Mouse (Mus musculus) midbrain, embryonic 14.5 days (tissue): Measurements from ENCODE around the gene Vsig10l. TPM values are rescaled to one million over a fixed set of nuclear protein-coding genes. Genes with fewer than 3 reads are reported as not detected.
A peak's percentile ranks its signal among the peaks of the same experiment; 100 is the strongest.

Source experiments
- ATAC-seq: fragments of 200-750 bp; cut with Nextera tagmentation; 2 replicates; pipeline ENCODE4 v1.8.0; 2017; ENCODE audit warnings: moderate number of reproducible peaks, moderate library complexity; ENCODE audit not compliant: low FRiP score, low TSS enrichment
- DNase-seq: peaks from one replicate; pipeline ENCODE4 v3.0.0-alpha.2; 2015
- H3K27ac ChIP-seq: fragments of 300-500 bp; sonication (generic); replicated peaks from 2 replicates; pipeline ENCODE4 v1.5.1; 2014; ENCODE audit warnings: mild to moderate bottlenecking, low read depth, low read length, moderate library complexity
- H3K27me3 ChIP-seq: fragments of 300-500 bp; sonication (generic); 2 replicates; pipeline ENCODE4 v1.6.1; 2014; ENCODE audit warnings: low read length, control low read depth, mixed read lengths; ENCODE audit not compliant: control insufficient read depth, insufficient read depth
- H3K36me3 ChIP-seq: fragments of 300-500 bp; sonication (generic); 2 replicates; pipeline ENCODE4 v1.6.1; 2014; ENCODE audit warnings: low read length, control low read depth; ENCODE audit not compliant: control insufficient read depth, insufficient read depth
- H3K4me1 ChIP-seq: fragments of 300-500 bp; sonication (generic); 2 replicates; pipeline ENCODE4 v1.6.1; 2014; ENCODE audit warnings: mild to moderate bottlenecking, antibody characterized with exemption, low read length, control low read depth; ENCODE audit not compliant: control insufficient read depth, insufficient read depth
- H3K4me2 ChIP-seq: fragments of 300-500 bp; sonication (generic); 2 replicates; pipeline ENCODE4 v1.6.1; 2014; ENCODE audit warnings: mild to moderate bottlenecking, low read length, moderate library complexity
- H3K4me3 ChIP-seq: fragments of 300-500 bp; sonication (generic); replicated peaks from 2 replicates; pipeline ENCODE4 v1.5.1; 2014; ENCODE audit warnings: low read depth, low read length
- H3K9ac ChIP-seq: fragments of 300-500 bp; sonication (generic); replicated peaks from 2 replicates; pipeline ENCODE4 v1.6.1; 2014; ENCODE audit warnings: mild to moderate bottlenecking, low read length, moderate library complexity
- H3K9me3 ChIP-seq: fragments of 300-500 bp; sonication (generic); 2 replicates; pipeline ENCODE4 v1.6.1; 2016; ENCODE audit warnings: low read length, control low read depth, mixed read lengths; ENCODE audit not compliant: control insufficient read depth
- WGBS: fragments of 180-500 bp; shearing (Covaris S2); extraction: QIAGEN DNeasy Blood & Tissue Kit; methylation state at CpG from one replicate; pipeline ENCODE4 v1.1.7; 2014; 5-methylcytosine and 5-hydroxymethylcytosine counted together
- polyA plus RNA-seq: library from polyadenylated mRNA; unstranded; fragments of >200 nt; fragmentation: Nextera tagmentation; extraction: Ambion mirVana; gene quantifications from 2 replicates; pipeline ENCODE4 v1.2.1, GENCODE M21; 2014

Gene Vsig10l
- polyA plus RNA-seq, 1 experiment from 2014 or later: 8.0 TPM

DNA sequence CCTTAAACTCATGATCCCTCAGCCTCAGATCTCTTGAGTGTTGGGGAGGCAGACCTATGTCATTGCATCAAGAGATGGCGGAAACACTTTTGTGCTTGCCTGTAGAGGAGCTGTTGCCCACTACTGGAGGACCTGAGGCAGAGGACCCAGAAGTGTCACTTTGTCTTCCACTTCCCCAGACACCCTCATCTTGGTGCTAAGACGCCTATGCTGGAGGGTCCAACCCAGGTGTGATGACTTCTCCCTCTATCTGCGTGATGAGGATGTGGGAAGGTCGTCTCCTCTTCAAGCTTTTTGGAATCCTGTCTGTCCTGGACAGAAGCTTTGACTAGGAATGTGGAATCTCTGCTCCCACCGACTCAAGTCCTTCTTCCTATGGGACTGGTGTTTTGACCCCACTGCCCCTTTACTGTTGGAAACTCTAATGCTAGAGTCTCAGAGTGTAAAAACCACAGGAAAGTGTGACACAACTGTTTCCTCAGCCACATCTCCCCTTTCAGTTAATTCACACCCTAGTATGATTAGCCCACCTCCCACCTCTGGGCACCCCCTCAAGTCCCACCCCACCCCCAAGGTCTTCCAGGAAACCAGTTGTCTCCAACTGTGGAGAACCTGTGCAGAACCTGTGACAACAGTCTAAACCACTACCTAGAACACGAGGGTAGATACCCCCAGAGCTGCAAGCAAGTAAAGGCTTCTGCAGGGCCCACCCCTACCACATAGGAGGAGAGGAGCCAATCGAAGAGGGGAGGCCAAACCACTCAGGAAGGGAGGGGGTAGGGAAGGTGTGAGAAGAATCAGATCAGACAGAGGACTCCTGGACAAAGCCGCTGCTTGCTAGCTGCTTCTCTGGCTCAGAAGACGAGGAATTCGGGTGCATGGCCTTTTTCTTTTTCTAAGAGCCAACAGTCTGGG is 26.4 kb upstream of the Vsig10l start, which contains the start of gene Nkg7:
Gene Nkg7 (plus strand): TSS at position 733 of the 915 bp plus-strand sequence.
- H3K36me3 ChIP-seq: no peaks in the 10 kb centered on the region
- no peaks in the 10 kb centered on the region for H3K4me1 ChIP-seq
- no peak within 1 kb of the TSS for H3K4me2 ChIP-seq
- H3K9me3 ChIP-seq: no peaks in the 10 kb centered on the region
- no peak within 1 kb of the TSS for H3K4me3 ChIP-seq
- no peak within 1 kb of the TSS for H3K9ac ChIP-seq
- H3K27me3 ChIP-seq: no peaks in the 10 kb centered on the region
- WGBS: 79% methylated on average over 10 of the region's 10 CpGs
- ATAC-seq (no peak), DNase-seq (no peak)
- no peak within 1 kb of the TSS for H3K27ac ChIP-seq

DNA sequence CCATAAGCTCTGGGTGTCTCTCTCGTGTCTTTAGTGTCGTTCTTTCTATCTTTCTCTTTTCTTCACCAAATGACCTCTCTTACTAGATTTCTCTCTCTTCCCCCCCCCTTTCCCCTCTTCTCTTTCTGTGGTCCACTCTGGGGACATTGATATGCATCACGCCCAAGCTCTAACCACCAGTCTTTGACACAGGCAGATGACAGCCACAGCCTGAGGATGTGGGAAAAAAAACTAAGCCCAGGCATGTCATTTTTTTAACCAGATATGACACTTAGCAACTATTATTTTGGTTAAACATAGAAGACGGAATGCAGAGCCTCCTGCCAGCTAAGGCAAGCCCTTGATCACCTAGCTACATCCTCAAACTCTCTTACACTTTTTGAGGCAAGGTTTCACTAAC is 24.3 kb upstream of the Vsig10l start:
- H3K4me1 ChIP-seq: peaks cover 7% of the 10 kb centered on the region
- no peaks in the 10 kb centered on the region for H3K9me3 ChIP-seq
- no peak overlapping the region for H3K4me2 ChIP-seq
- ATAC-seq (no peak), DNase-seq (no peak)
- no peak overlapping the region for H3K27ac ChIP-seq
- 85% methylated on average over 4 of the region's 4 CpGs for WGBS
- H3K36me3 ChIP-seq: no peaks in the 10 kb centered on the region
- no peak overlapping the region for H3K4me3 ChIP-seq
- H3K27me3 ChIP-seq: no peaks in the 10 kb centered on the region
- no peak overlapping the region for H3K9ac ChIP-seq

DNA sequence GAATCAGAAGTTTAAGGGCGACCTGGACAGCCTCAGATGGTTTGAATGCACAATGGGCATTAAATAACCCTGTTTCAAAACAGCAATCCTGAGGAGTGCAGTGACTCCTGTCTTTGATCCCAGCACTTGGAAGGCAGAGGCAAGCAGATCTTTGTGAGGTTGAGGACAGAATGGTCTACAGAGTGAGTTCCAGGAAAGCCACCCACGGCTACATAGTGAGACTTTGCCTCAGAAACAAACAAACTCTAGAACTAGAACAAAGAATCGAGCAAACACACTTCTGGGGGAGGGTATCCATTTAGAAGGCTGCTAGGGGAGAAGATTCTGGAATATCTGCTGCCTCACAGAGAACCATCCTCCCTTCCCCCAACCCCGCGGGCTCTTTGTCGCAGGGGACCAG is 22.5 kb upstream of the Vsig10l start, which contains the start of gene Cldnd2:
Gene Cldnd2 (plus strand): TSS at position 301 of the 400 bp plus-strand sequence.
- Histone ChIP-seq H3K27ac (no peak within 1 kb of the TSS), H3K27me3 (no peaks in the 10 kb centered on the region), H3K9me3 (no peaks in the 10 kb centered on the region), H3K4me3 (no peak within 1 kb of the TSS), H3K4me1 (peaks cover 18% of the 10 kb centered on the region), H3K9ac (no peak within 1 kb of the TSS), H3K36me3 (no peaks in the 10 kb centered on the region), H3K4me2 (no peak within 1 kb of the TSS)
- DNase-seq (no peak), ATAC-seq (no peak)
- 84% methylated on average over 6 of the region's 6 CpGs for WGBS

DNA sequence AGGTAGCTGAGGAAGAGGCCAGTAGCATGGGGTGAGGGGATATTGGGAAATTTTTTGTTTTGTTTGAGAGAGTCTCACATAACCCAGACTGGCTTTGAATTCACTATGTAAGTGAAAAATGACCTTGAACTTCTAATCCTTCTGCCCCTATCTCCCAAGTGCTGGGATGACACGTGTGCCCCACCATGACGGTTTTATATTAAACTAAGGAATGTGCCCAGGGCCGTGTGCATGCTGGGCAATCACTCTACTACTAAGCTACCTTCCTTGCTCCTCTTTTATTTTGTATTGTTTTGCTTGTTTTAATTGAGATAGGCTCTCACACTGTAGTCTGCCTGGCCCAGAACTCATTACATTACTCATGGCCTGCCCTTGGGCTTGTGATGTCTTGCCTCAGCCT is 21.9 kb upstream of the Vsig10l start:
- Histone ChIP-seq H3K9ac (no peak overlapping the region), H3K27ac (no peak overlapping the region), H3K4me2 (no peak overlapping the region), H3K27me3 (no peaks in the 10 kb centered on the region), H3K36me3 (no peaks in the 10 kb centered on the region), H3K4me3 (no peak overlapping the region), H3K4me1 (peaks cover 18% of the 10 kb centered on the region), H3K9me3 (no peaks in the 10 kb centered on the region)
- DNase-seq (no peak), ATAC-seq (no peak)
- WGBS: 86% methylated on average over 3 of the region's 3 CpGs

DNA sequence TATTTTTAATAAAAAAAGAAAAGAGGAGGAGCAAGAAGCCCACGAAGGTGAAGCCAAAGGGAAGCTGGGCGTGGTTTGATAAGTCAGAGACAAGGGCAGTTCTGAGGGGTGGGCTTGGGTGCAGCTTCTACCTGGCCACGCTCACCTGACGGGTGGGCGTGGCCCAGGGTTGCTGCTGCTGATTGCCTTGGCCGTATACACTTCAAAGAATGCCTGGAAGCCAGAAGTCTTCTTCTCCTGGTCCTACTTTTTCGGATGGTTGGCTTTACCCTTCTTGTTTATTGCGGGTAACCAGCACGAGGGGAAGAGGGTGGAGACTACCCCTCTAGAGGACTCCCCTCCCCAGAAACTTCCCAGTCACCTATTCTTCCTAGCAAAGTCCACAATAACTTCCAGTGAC is 20.3 kb upstream of the Vsig10l start:
- Histone ChIP-seq H3K9ac (peak overlapping the region; percentile 59), H3K4me2 (peak overlapping the region; percentile 83), H3K27ac (peak overlapping the region; percentile 84), H3K36me3 (no peaks in the 10 kb centered on the region), H3K4me1 (peaks cover 18% of the 10 kb centered on the region), H3K27me3 (no peaks in the 10 kb centered on the region), H3K9me3 (no peaks in the 10 kb centered on the region), H3K4me3 (peak overlapping the region; percentile 55)
- ATAC-seq: no peak
- WGBS: 19% methylated on average over 9 of the region's 9 CpGs
- no peak for DNase-seq

DNA sequence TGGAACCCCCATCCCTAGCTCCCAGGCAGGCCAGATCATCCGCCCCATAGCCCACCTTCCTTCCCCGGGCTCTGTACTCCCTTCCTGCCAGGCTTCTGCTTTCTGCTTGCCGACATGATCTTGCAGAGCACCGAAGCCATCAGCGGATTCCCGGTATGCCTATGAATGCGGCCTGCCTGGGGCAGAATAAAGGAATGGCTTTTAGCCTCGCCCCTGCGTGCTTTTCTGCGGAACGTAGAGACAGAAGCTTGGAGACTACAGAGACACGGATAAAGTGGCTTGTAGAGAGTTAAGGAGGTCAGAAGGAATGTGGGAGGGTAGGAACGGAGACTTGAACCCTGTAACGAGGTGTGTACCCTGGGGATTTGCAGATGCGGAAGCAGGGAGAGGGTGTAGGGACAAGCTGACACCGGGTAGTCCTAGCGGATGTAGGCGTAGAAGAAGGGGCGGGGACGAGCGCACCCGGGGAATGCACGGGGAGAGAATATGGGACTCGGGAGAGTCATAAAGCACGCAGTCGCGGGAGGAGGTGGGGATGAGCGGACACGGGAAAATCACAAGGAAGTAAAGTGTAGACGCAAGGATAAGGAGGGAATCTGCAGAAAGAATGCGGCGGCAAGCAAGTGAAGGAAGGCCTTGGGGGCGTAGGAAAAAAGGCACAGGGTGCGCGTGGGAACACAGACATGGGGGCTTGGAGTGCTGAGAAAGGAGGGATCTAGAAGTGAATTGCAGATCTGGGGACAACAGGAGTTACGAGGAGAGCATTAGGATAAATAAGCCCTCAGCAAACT is 19.6 kb upstream of the Vsig10l start:
- under 1% methylated on average over 36 of the region's 36 CpGs for WGBS
- ATAC-seq (peak; percentile 77), DNase-seq (peak; percentile 77)
- Histone ChIP-seq H3K9me3 (no peaks in the 10 kb centered on the region), H3K9ac (peak overlapping the region; percentile 59), H3K27ac (peak overlapping the region; percentile 84), H3K36me3 (no peaks in the 10 kb centered on the region), H3K4me1 (peaks cover 18% of the 10 kb centered on the region), H3K4me2 (peak overlapping the region; percentile 83), H3K4me3 (peak overlapping the region; percentile 55), H3K27me3 (no peaks in the 10 kb centered on the region)

DNA sequence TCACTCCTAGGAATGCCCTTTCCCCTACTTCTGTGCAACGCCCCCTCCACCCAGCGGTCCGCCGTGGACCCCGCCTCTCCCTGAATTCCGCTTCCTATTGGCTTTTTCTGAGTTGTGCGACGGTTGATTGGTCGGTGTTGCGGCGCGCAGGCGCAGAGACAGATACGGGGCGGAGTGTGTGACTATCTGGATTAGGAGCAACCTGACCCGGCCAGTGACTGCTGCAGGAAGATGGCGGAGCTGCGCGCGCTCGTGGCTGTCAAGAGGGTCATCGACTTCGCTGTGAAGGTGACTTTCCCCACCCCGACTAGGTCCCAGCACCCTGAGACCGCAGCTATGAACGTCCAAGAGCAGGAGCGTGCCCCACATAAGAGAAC is 19.0 kb upstream of the Vsig10l start, which contains the start of the genes Etfb and Gm45233:
Gene Etfb (plus strand): TSS at position 167 of the 377 bp plus-strand sequence.
Gene Gm45233 (plus strand): TSS at position 212 of the 377 bp plus-strand sequence.
- WGBS: 0% methylated on average over 27 of the region's 27 CpGs

DNA sequence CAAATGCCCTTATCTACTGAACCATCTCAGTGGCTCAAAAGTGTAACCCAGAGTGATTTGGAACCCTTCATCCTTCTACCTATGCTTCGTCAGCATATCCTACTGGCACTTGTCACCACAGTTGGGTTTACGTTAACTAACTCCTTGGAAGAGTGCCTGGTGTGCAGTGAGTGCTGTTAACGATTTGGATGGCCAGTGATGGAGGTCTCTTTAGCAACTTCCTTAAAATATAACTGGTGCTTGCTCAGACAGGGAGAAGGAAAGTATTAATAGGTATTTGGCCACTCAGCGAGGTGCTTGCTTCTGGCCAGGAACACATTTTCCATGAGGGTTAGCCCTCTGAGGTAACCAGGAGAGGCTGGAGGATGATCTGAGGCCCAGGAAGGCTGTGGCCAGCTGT is 15.2 kb upstream of the Vsig10l start:
- Histone ChIP-seq H3K27me3 (no peaks in the 10 kb centered on the region), H3K36me3 (0 out of 2 replicates have a peak, but pooled peaks cover 1% of the 10 kb centered on the region), H3K9me3 (no peaks in the 10 kb centered on the region), H3K4me2 (no peak overlapping the region), H3K4me1 (peaks cover 13% of the 10 kb centered on the region), H3K4me3 (no peak overlapping the region), H3K27ac (no peak overlapping the region), H3K9ac (no peak overlapping the region)
- no peak for DNase-seq
- WGBS: 94% methylated on average over 4 of the region's 4 CpGs
- ATAC-seq: no peak

More for the DNA sequence above, 19.0 kb upstream of the Vsig10l start, which contains the start of the genes Etfb and Gm45233:
- peak within 1 kb of the TSS; percentile 59 for H3K9ac ChIP-seq
- H3K4me1 ChIP-seq: peaks cover 18% of the 10 kb centered on the region
- no peaks in the 10 kb centered on the region for H3K36me3 ChIP-seq
- H3K27ac ChIP-seq: peak within 1 kb of the TSS; percentile 84
- H3K9me3 ChIP-seq: no peaks in the 10 kb centered on the region
- H3K27me3 ChIP-seq: no peaks in the 10 kb centered on the region
- peak; percentile 95 for ATAC-seq
- DNase-seq: peak; percentile 96
- H3K4me2 ChIP-seq: peak within 1 kb of the TSS; percentile 83
- peak within 1 kb of the TSS; percentile 55 for H3K4me3 ChIP-seq
